Mouse (Mus musculus): ENCODE data around the gene Suclg2. TPM values are rescaled to one million over a fixed set of nuclear protein-coding genes. Genes with fewer than 3 reads are reported as not detected.

Suclg2 gene
- polyA plus RNA-seq, 1 experiment from 2014 or later, result 57.5 TPM

- H3K9me3 ChIP-seq (ENCODE audit: control insufficient read depth, low read length), result no peaks in the 10 kb centered on the region
- H3K9ac ChIP-seq (ENCODE audit: low read depth, low read length), result no peak overlapping the region
- no peaks in the 10 kb centered on the region for H3K27me3 ChIP-seq (replicated peaks; ENCODE audit: control insufficient read depth, insufficient read depth, low read length)
Observed at GRCm38 (mm10) chr6:95515721-95516120, 202.9 kb downstream of the Suclg2 start.

DNA sequence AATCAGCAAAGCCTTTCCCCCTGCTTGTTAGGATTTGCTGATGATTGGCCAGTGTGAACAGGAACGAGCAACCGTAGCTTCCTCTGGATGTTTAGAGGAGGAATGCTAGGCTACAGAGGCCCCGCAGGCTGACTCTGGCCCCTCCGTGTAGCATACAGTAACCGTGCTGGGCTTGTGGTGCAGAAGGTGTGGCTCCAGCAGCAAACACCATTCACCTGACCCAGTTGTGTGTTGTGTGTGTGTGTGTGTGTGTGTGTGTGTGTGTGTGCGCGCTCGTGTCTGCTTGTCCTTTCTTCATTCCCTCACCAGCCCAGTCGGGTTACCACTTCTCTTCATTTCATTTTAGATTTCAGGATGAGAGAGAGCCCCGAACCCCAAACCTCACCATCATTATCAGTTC lies 203.9 kb downstream of the Suclg2 start:
- 69% methylated on average over 10 of the region's 10 CpGs for WGBS
- H3K9me3 ChIP-seq (ENCODE audit: control insufficient read depth, low read length), result no peaks in the 10 kb centered on the region
- DNase-seq (ENCODE audit: low spot score), result no peak
- no peak overlapping the region for H3K4me2 ChIP-seq (ENCODE audit: low read depth, low read length)
- no peak overlapping the region for H3K9ac ChIP-seq (ENCODE audit: low read depth, low read length)
- H3K27me3 ChIP-seq (replicated peaks; ENCODE audit: control insufficient read depth, insufficient read depth, low read length), result no peaks in the 10 kb centered on the region
- no peaks in the 10 kb centered on the region; the same call in none of the 2 replicates for H3K4me1 ChIP-seq (ENCODE audit: control insufficient read depth, insufficient read depth, low read length)
- no peak overlapping the region for H3K4me3 ChIP-seq (ENCODE audit: low read depth, low read length)
- no peaks in the 10 kb centered on the region for H3K36me3 ChIP-seq (ENCODE audit: control insufficient read depth, insufficient read depth, low read length)
- no peak overlapping the region for H3K27ac ChIP-seq (replicated peaks; ENCODE audit: low read depth, low read length)
- ATAC-seq (ENCODE audit: low read depth), result no peak

More at GRCm38 (mm10) chr6:95515721-95516120, 202.9 kb downstream of the Suclg2 start:
- ATAC-seq (ENCODE audit: low read depth), result no peak
- WGBS, result 81% methylated on average over 5 of the region's 5 CpGs
- Histone ChIP-seq H3K4me1 (ENCODE audit: control insufficient read depth, insufficient read depth, low read length) (no peaks in the 10 kb centered on the region; the same call in none of the 2 replicates), H3K4me3 (ENCODE audit: low read depth, low read length) (no peak overlapping the region), H3K36me3 (ENCODE audit: control insufficient read depth, insufficient read depth, low read length) (no peaks in the 10 kb centered on the region), H3K4me2 (ENCODE audit: low read depth, low read length) (no peak overlapping the region), H3K27ac (replicated peaks; ENCODE audit: low read depth, low read length) (no peak overlapping the region)
- no peak for DNase-seq (ENCODE audit: low spot score)

- Histone ChIP-seq H3K36me3 (ENCODE audit: control insufficient read depth, insufficient read depth, low read length) (no peaks in the 10 kb centered on the region), H3K4me1 (ENCODE audit: control insufficient read depth, insufficient read depth, low read length) (no peaks in the 10 kb centered on the region; the same call in none of the 2 replicates), H3K4me3 (ENCODE audit: low read depth, low read length) (no peak overlapping the region), H3K9me3 (ENCODE audit: control insufficient read depth, low read length) (peaks cover 5% of the 10 kb centered on the region; the same call in 1 of the 2 replicates), H3K9ac (ENCODE audit: low read depth, low read length) (no peak overlapping the region), H3K27me3 (replicated peaks; ENCODE audit: control insufficient read depth, insufficient read depth, low read length) (no peaks in the 10 kb centered on the region), H3K27ac (replicated peaks; ENCODE audit: low read depth, low read length) (no peak overlapping the region), H3K4me2 (ENCODE audit: low read depth, low read length) (no peak overlapping the region)
- ATAC-seq (ENCODE audit: low read depth) (no peak), DNase-seq (ENCODE audit: low spot score) (no peak)
- 100% methylated on average over 1 of the region's 1 CpGs for WGBS
Observed at GRCm38 (mm10) chr6:95511689-95512088, 206.9 kb downstream of the Suclg2 start.

DNA sequence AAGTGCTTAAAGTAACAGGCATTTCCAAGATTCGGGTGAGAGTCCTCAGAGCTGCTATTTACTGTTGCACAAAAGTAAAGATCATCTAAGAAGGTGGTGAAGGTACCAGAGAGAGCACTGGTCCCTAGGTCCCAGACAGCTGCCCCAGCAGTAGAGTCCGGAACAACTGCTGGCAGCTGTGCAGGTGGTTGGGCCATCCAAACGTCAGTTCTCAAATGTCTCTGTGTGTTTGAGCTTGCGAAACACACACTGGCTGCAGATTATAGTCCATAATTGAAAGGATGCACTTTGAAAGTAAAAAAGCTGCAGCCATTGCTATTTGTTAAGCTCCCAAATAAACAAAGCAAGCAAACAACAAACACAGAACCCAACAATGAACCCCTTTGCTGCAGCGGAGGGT lies 217.8 kb downstream of the Suclg2 start:
- H3K27me3 ChIP-seq (replicated peaks; ENCODE audit: control insufficient read depth, insufficient read depth, low read length), result no peaks in the 10 kb centered on the region
- peaks cover 3% of the 10 kb centered on the region; the same call in 1 of the 2 replicates for H3K4me1 ChIP-seq (ENCODE audit: control insufficient read depth, insufficient read depth, low read length)
- no peaks in the 10 kb centered on the region for H3K9me3 ChIP-seq (ENCODE audit: control insufficient read depth, low read length)
- no peaks in the 10 kb centered on the region for H3K36me3 ChIP-seq (ENCODE audit: control insufficient read depth, insufficient read depth, low read length)
- no peak overlapping the region for H3K9ac ChIP-seq (ENCODE audit: low read depth, low read length)
- H3K4me3 ChIP-seq (ENCODE audit: low read depth, low read length), result no peak overlapping the region
- 58% methylated on average over 5 of the region's 5 CpGs for WGBS
- DNase-seq (ENCODE audit: low spot score), result no peak
- no peak overlapping the region for H3K27ac ChIP-seq (replicated peaks; ENCODE audit: low read depth, low read length)
- ATAC-seq (ENCODE audit: low read depth), result no peak
- H3K4me2 ChIP-seq (ENCODE audit: low read depth, low read length), result no peak overlapping the region

DNA sequence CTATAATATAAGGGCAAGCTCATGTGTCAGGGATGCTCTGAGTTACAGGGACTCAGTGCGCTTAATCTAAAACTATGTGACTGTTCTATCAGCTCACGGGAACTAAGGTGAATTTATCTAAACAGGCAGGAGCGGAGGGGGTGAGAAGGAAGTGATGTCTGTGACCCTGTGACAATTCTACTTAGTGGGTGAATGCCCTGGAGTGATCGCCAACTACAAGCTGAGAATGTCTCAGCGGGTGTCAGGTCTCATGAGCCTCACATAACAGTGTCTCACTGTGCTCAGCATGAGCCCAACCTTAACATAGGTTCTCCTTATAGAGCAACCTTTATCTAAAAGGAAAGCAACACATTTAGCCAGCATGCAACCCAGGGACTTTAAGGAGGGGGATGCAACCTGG lies 219.0 kb downstream of the Suclg2 start:
- Histone ChIP-seq H3K9me3 (ENCODE audit: control insufficient read depth, low read length) (no peaks in the 10 kb centered on the region), H3K4me2 (ENCODE audit: low read depth, low read length) (no peak overlapping the region), H3K36me3 (ENCODE audit: control insufficient read depth, insufficient read depth, low read length) (no peaks in the 10 kb centered on the region), H3K27ac (replicated peaks; ENCODE audit: low read depth, low read length) (no peak overlapping the region), H3K4me3 (ENCODE audit: low read depth, low read length) (no peak overlapping the region), H3K9ac (ENCODE audit: low read depth, low read length) (no peak overlapping the region), H3K27me3 (replicated peaks; ENCODE audit: control insufficient read depth, insufficient read depth, low read length) (no peaks in the 10 kb centered on the region), H3K4me1 (ENCODE audit: control insufficient read depth, insufficient read depth, low read length) (peaks cover 3% of the 10 kb centered on the region; the same call in 1 of the 2 replicates)
- no peak for DNase-seq (ENCODE audit: low spot score)
- no peak for ATAC-seq (ENCODE audit: low read depth)
- WGBS, result 63% methylated on average over 5 of the region's 5 CpGs

- H3K4me3 ChIP-seq (ENCODE audit: low read depth, low read length), result no peak overlapping the region
- H3K27me3 ChIP-seq (replicated peaks; ENCODE audit: control insufficient read depth, insufficient read depth, low read length), result no peaks in the 10 kb centered on the region
- no peaks in the 10 kb centered on the region for H3K9me3 ChIP-seq (ENCODE audit: control insufficient read depth, low read length)
- H3K9ac ChIP-seq (ENCODE audit: low read depth, low read length), result no peak overlapping the region
- WGBS, result 64% methylated on average over 8 of the region's 8 CpGs
- no peak overlapping the region for H3K27ac ChIP-seq (replicated peaks; ENCODE audit: low read depth, low read length)
- ATAC-seq (ENCODE audit: low read depth) (no peak), DNase-seq (ENCODE audit: low spot score) (no peak)
- H3K4me2 ChIP-seq (ENCODE audit: low read depth, low read length), result no peak overlapping the region
- no peaks in the 10 kb centered on the region for H3K36me3 ChIP-seq (ENCODE audit: control insufficient read depth, insufficient read depth, low read length)
- H3K4me1 ChIP-seq (ENCODE audit: control insufficient read depth, insufficient read depth, low read length), result no peaks in the 10 kb centered on the region
Observed at GRCm38 (mm10) chr6:95492216-95492956, 226.2 kb downstream of the Suclg2 start.

DNA sequence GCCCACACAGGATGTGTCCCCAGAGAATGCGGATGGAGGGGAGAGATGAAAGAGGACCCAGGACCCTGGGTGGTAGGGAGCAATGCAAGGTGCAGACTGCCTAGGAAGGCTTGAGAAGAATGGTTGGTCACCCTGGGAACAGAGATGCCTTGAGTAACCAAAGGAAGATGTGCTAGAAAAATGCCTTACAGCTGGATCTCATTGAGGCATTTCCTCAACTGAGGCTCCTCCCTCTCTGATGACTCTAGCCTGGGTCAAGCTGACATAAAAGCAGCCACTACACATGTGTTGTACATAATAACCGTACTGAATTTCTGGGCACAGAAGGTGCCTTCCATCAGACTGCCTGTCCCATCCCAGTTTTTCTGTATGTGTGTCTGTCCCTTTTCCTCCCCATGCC lies 227.6 kb downstream of the Suclg2 start:
- no peak for ATAC-seq (ENCODE audit: low read depth)
- WGBS, result 53% methylated on average over 2 of the region's 2 CpGs

GRCm38 (mm10) chr6:95485791-95486190 lies 232.8 kb downstream of the Suclg2 start:
- H3K4me3 ChIP-seq (ENCODE audit: low read depth, low read length), result no peak overlapping the region
- no peak for ATAC-seq (ENCODE audit: low read depth)
- no peak overlapping the region for H3K27ac ChIP-seq (replicated peaks; ENCODE audit: low read depth, low read length)
- WGBS, result 86% methylated on average over 6 of the region's 6 CpGs
- H3K27me3 ChIP-seq (replicated peaks; ENCODE audit: control insufficient read depth, insufficient read depth, low read length), result no peaks in the 10 kb centered on the region
- H3K4me2 ChIP-seq (ENCODE audit: low read depth, low read length), result no peak overlapping the region
- no peak for DNase-seq (ENCODE audit: low spot score)
- no peaks in the 10 kb centered on the region for H3K9me3 ChIP-seq (ENCODE audit: control insufficient read depth, low read length)
- no peak overlapping the region for H3K9ac ChIP-seq (ENCODE audit: low read depth, low read length)
- no peaks in the 10 kb centered on the region for H3K4me1 ChIP-seq (ENCODE audit: control insufficient read depth, insufficient read depth, low read length)
- no peaks in the 10 kb centered on the region for H3K36me3 ChIP-seq (ENCODE audit: control insufficient read depth, insufficient read depth, low read length)

More for the DNA sequence above, 227.6 kb downstream of the Suclg2 start:
- Histone ChIP-seq H3K27me3 (replicated peaks; ENCODE audit: control insufficient read depth, insufficient read depth, low read length) (no peaks in the 10 kb centered on the region), H3K4me3 (ENCODE audit: low read depth, low read length) (no peak overlapping the region), H3K9me3 (ENCODE audit: control insufficient read depth, low read length) (no peaks in the 10 kb centered on the region), H3K36me3 (ENCODE audit: control insufficient read depth, insufficient read depth, low read length) (no peaks in the 10 kb centered on the region), H3K27ac (replicated peaks; ENCODE audit: low read depth, low read length) (no peak overlapping the region), H3K4me1 (ENCODE audit: control insufficient read depth, insufficient read depth, low read length) (no peaks in the 10 kb centered on the region), H3K9ac (ENCODE audit: low read depth, low read length) (no peak overlapping the region), H3K4me2 (ENCODE audit: low read depth, low read length) (no peak overlapping the region)
- no peak for DNase-seq (ENCODE audit: low spot score)
